Mouse (Mus musculus) heart, postnatal 10 days (tissue): ENCODE measurements around the gene Cmtm3. TPM values are rescaled to one million over a fixed set of nuclear protein-coding genes. Genes with fewer than 3 reads are reported as not detected.

Experiments used
- DNase-seq, 2 experiments: peaks; one replicate each; pipeline ENCODE4 v3.0.0; 2021
- intact Hi-C: fragments of 180-260 bp; cut with DNase I; formaldehyde crosslinking; loops from one replicate; pipeline ENCODE4 v1.15.1; 2025
- total RNA-seq, 2 experiments: library from RNA; stranded (reverse); gene quantifications; 2 replicates each; pipeline ENCODE4 v1.2.3; 2021

Cmtm3 gene
- total RNA-seq, 2 experiments from 2014 or later: 45.9 to 52.0 TPM

DNA sequence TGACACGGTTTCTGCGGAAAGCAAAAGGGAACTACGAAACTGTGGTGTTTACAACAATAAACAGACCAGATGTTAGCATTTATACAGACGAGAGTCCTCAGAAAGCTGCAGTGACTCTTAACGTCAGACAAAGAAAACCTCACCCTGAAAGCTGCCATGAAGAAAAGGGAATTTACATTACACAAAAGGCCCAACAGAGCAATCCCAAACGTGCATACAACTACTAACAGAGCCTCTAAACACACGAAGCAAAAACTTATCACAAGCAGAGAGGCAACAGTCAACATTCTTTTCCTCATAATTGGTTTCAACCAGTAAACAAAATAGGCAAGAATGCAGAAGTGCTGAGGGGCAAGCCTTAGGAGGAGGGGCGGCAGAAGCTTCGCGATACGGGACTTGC is 37.5 kb downstream of the Cmtm3 start:
- intact Hi-C loops: no loop called here
- DNase-seq: no peak

- no peak for DNase-seq
- intact Hi-C loops: no loop called here
Measured at GRCm38 (mm10) chr8:104379301-104379836, 40.2 kb downstream of the Cmtm3 start.

GRCm38 (mm10) chr8:104380269-104380668 is 41.1 kb downstream of the Cmtm3 start:
- intact Hi-C loops: no loop called here

DNA sequence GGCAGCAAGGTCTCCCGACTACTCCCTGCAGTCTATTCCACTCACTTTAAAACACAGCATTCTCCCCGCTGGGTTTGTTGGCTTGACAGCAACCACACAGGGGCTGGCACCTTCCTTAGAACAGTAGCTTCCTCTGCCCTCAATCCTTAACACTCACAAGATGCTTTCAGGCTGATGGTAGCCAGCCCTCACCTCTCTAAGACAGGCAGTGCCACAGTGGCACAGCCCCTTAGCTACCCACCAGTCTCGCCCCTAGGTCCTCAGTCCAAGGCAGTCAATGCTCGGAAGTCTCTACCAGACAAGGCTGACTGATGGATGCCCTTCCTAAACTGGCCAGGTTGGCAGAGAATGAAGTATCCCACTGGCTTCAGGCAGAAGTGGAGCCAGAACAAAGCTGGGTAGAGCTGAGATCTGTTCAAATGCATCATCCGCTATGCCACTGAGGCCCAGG is 41.8 kb downstream of the Cmtm3 start:
- no peak for DNase-seq
- intact Hi-C loops: no loop called here

More at GRCm38 (mm10) chr8:104380269-104380668, 41.1 kb downstream of the Cmtm3 start:
- DNase-seq: no peak

- intact Hi-C loops: no loop called here
- DNase-seq: no peak
Measured at GRCm38 (mm10) chr8:104383296-104383695, 44.1 kb downstream of the Cmtm3 start.

- intact Hi-C loops: no loop called here
- peak in 1 of 2 experiments; percentile 32 for DNase-seq
Measured at GRCm38 (mm10) chr8:104383977-104384376, 44.8 kb downstream of the Cmtm3 start.

GRCm38 (mm10) chr8:104386693-104387092 is 47.5 kb downstream of the Cmtm3 start:
- intact Hi-C loops: no loop called here
- no peak for DNase-seq

DNA sequence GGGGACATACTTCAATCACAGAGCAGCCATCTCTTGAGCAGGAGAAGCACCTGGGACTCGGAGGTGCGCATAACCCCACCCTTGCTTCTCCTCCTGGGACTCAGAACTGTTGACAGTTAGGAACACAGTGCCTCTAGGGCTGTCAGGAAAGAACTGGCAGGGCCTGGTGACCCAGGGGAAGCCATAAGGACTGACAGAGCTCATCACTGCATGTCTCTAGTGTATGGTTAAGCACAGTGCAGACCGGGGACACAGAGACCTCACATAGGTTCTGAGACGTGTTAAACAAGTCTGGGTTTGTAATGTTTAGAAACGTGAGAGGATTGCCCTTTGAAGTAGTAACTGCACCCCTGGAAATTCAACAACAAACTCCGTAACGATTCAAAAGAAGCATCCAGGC is 48.3 kb downstream of the Cmtm3 start:
- DNase-seq: no peak
- intact Hi-C loops: no loop called here

GRCm38 (mm10) chr8:104387980-104388379 is 48.8 kb downstream of the Cmtm3 start:
- intact Hi-C loops: no loop called here
- peak; percentile 54 to 59 for DNase-seq

DNA sequence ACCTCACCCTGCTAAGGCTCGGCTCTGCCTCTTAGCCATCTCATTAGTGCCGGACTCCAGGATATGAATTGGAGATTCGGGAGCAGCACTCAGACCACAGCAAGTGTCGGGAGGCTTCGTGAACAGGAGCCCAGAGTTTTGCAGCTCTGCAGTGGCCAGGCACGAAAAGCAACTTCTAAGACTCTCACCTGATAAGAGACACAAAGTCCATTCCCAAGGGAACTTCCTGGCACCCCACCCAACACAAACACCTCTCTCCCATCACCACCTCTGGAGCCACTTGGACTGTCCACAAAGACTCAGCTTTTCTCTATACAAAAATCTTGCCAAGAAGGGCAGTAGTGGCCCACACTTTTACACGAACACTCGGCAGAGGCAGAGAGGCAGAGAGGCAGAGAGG is 51.0 kb downstream of the Cmtm3 start:
- intact Hi-C loops: loop anchor here (5.0 kb wide), 1 partner anchor 47 kb away; no protein-coding TSS in a partner anchor

DNA sequence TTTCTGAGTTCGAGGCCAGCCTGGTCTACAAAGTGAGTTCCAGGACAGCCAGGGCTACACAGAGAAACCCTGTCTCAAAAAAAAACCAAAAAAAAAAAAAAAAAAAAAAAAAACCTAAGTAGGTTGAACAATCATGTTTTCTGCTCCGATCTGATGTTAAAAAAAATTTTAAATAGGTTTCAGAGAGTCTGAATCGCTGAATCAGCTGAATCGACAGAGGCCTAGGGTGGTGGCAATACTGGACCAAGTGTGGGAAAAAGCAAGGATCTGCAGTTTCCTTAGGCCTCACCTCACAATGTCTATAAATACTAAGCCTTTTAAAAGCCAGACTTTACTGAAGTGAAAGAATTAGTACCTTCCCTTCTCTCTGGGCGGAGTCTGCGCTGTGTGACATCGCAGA is 53.9 kb downstream of the Cmtm3 start:
- no peak for DNase-seq
- intact Hi-C loops: loop anchor here (5.0 kb wide), 1 partner anchor 44 kb away; no protein-coding TSS in a partner anchor

More for the DNA sequence above, 51.0 kb downstream of the Cmtm3 start:
- no peak for DNase-seq

DNA sequence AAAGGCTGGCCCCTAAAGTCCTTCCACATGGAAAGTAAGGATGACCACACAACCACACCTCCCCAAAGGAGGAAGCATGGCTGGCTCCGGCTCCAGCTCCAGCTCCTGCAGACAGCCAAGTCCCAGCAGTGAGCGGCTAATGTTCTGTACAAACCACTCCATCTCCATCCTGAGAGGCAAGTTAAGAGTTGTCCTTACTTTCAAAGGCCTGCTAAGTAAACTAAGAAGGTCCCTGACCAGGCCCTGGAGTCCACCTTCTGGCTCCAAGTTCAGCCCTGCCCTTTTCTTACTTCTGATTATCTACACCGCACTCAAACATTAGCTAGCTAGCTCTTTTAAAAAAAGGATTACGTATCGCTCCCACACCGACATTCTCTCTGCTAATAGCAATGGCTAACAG is 54.6 kb downstream of the Cmtm3 start:
- no peak for DNase-seq

GRCm38 (mm10) chr8:104394801-104395702 is 55.8 kb downstream of the Cmtm3 start:
- intact Hi-C loops: loop anchor here (2.0 to 5.0 kb wide), 2 partner anchors 42 to 50 kb away; no protein-coding TSS in a partner anchor
- DNase-seq: peak; percentile 31 to 56

More for the DNA sequence above, 54.6 kb downstream of the Cmtm3 start:
- intact Hi-C loops: loop anchor here (2.0 to 5.0 kb wide), 2 partner anchors 44 to 49 kb away; no protein-coding TSS in a partner anchor

GRCm38 (mm10) chr8:104395703-104396357 is 56.6 kb downstream of the Cmtm3 start, which contains the start of gene Cmtm4:
Gene Cmtm4 (minus strand): TSS chr8:104395807.
- peak; percentile 63 to 65 for DNase-seq
- intact Hi-C loops: loop anchor here (2.0 kb wide), 1 partner anchor 51 kb away; no protein-coding TSS in a partner anchor

Other genes starting within 250 kb of the Cmtm3 start
- gene Cdh5, start 237.8 kb upstream of the Cmtm3 start, total RNA-seq: 100 to 1,000 TPM; 320 to 327 TPM
- 1 to 10 TPM; 2.9 to 4.3 TPM for gene Bean1, start 169.0 kb upstream of the Cmtm3 start, total RNA-seq
- gene Tk2, start 90.9 kb upstream of the Cmtm3 start, total RNA-seq: 10 to 100 TPM in 1 of 2 experiments, 1 to 10 TPM in 1; 9.0 to 10.1 TPM
- 10 to 100 TPM; 10.1 to 10.6 TPM for gene Cklf, start 88.5 kb upstream of the Cmtm3 start, total RNA-seq
- gene Cmtm2a, start 46.2 kb upstream of the Cmtm3 start, total RNA-seq: not detected
- not detected for gene Gm45711, start 29.3 kb upstream of the Cmtm3 start, total RNA-seq
- not detected for gene Cmtm1, start 29.3 kb upstream of the Cmtm3 start, total RNA-seq
- not detected for gene Gm11020, start 17.8 kb upstream of the Cmtm3 start, total RNA-seq
- gene Cmtm2b, start 17.2 kb upstream of the Cmtm3 start, total RNA-seq: not detected
- 10 to 100 TPM; 16.4 to 16.8 TPM for gene Cmtm4, start 56.4 kb downstream of the Cmtm3 start, total RNA-seq
- gene Dync1li2, start 103.6 kb downstream of the Cmtm3 start, total RNA-seq: 100 to 1,000 TPM in 1 of 2 experiments, 10 to 100 TPM in 1; 86.4 to 125 TPM
- not detected for gene Terb1, start 170.5 kb downstream of the Cmtm3 start, total RNA-seq
- gene Nae1, start 195.2 kb downstream of the Cmtm3 start, total RNA-seq: 10 to 100 TPM; 32.9 to 36.4 TPM
- gene Car7, start 195.3 kb downstream of the Cmtm3 start, total RNA-seq: 1 to 10 TPM; 3.9 to 4.2 TPM